Mouse (Mus musculus) hindbrain, embryonic 15.5 days (tissue): ENCODE measurements around the gene Ralbp1. TPM values are rescaled to one million over a fixed set of nuclear protein-coding genes. Genes with fewer than 3 reads are reported as not detected.

Experiments
- ATAC-seq: fragments of 200-750 bp; cut with Nextera tagmentation; 2 replicates; pipeline ENCODE4 v1.8.0; 2017; ENCODE audit warnings: low read depth, moderate number of reproducible peaks, moderate TSS enrichment; ENCODE audit not compliant: low FRiP score
- H3K27ac ChIP-seq: fragments of 300-500 bp; sonication (generic); replicated peaks from 2 replicates; pipeline ENCODE4 v1.5.1; 2015; ENCODE audit warnings: mild to moderate bottlenecking, inconsistent platforms
- H3K27me3 ChIP-seq: fragments of 300-500 bp; sonication (generic); 2 replicates; pipeline ENCODE4 v1.6.1; 2015; ENCODE audit warnings: control low read depth, inconsistent platforms
- H3K36me3 ChIP-seq: fragments of 300-500 bp; sonication (generic); 2 replicates; pipeline ENCODE4 v1.6.1; 2015; ENCODE audit warnings: control low read depth, inconsistent platforms
- H3K4me1 ChIP-seq: fragments of 300-500 bp; sonication (generic); replicated peaks from 2 replicates; pipeline ENCODE4 v1.6.1; 2015; ENCODE audit warnings: control low read depth, inconsistent platforms
- H3K4me2 ChIP-seq: fragments of 300-500 bp; sonication (generic); 2 replicates; pipeline ENCODE4 v1.6.1; 2015; ENCODE audit warnings: moderate library complexity, mild to moderate bottlenecking, inconsistent platforms
- H3K4me3 ChIP-seq: fragments of 300-500 bp; sonication (generic); 2 replicates; pipeline ENCODE4 v1.5.1; 2015; ENCODE audit warnings: mild to moderate bottlenecking, inconsistent platforms
- H3K9ac ChIP-seq: fragments of 300-500 bp; sonication (generic); 2 replicates; pipeline ENCODE4 v1.6.1; 2015; ENCODE audit warnings: inconsistent platforms
- H3K9me3 ChIP-seq: fragments of 300-500 bp; sonication (generic); 2 replicates; pipeline ENCODE4 v1.6.1; 2016; ENCODE audit warnings: control low read depth, inconsistent platforms
- WGBS: fragments of 180-500 bp; shearing (Covaris S2); methylation state at CpG from one replicate; pipeline ENCODE4 v1.1.7; 2015; 5-methylcytosine and 5-hydroxymethylcytosine counted together
- polyA plus RNA-seq: library from polyadenylated mRNA; unstranded; fragments of >200 nt; fragmentation: Nextera tagmentation; extraction: Ambion mirVana; gene quantifications from 2 replicates; pipeline ENCODE4 v1.2.1, GENCODE M21; 2015

The Ralbp1 gene
- polyA plus RNA-seq, 1 experiment from 2014 or later, result 58.0 TPM

GRCm38 (mm10) chr17:65886571-65886970 lies 973 bp upstream of the Ralbp1 start:
- 83% methylated on average over 9 of the region's 9 CpGs for WGBS

DNA sequence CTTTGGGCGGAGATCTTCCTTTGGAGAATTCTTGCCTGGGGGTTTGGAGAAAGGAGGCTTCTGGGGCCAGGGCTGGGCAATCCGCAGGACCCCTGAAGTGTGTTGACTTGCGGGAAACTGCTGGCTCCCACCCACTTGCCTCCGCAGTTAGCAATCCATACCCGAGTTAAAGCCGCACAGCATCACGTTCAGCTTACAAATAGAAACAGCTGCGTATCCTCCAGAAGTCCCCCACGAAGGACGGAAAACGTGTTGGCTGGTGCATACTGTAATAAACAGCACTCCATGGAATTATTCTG lies 251 bp downstream of the Ralbp1 start:
- Histone ChIP-seq H3K4me1 (peaks cover 39% of the 10 kb centered on the region), H3K4me3 (peak overlapping the region; percentile 82), H3K9me3 (no peaks in the 10 kb centered on the region), H3K36me3 (no peaks in the 10 kb centered on the region), H3K9ac (peak overlapping the region; percentile 72), H3K27me3 (no peaks in the 10 kb centered on the region), H3K4me2 (peak overlapping the region; percentile 97), H3K27ac (peak overlapping the region; percentile 97)
- no peak for ATAC-seq
- under 1% methylated on average over 11 of the region's 11 CpGs for WGBS

More at GRCm38 (mm10) chr17:65886571-65886970, 973 bp upstream of the Ralbp1 start:
- Histone ChIP-seq H3K9me3 (no peaks in the 10 kb centered on the region), H3K27ac (peak overlapping the region; percentile 97), H3K4me1 (peaks cover 39% of the 10 kb centered on the region), H3K9ac (no peak overlapping the region), H3K27me3 (no peaks in the 10 kb centered on the region), H3K36me3 (no peaks in the 10 kb centered on the region), H3K4me3 (peak overlapping the region; percentile 82), H3K4me2 (peak overlapping the region; percentile 97)
- ATAC-seq, result no peak

DNA sequence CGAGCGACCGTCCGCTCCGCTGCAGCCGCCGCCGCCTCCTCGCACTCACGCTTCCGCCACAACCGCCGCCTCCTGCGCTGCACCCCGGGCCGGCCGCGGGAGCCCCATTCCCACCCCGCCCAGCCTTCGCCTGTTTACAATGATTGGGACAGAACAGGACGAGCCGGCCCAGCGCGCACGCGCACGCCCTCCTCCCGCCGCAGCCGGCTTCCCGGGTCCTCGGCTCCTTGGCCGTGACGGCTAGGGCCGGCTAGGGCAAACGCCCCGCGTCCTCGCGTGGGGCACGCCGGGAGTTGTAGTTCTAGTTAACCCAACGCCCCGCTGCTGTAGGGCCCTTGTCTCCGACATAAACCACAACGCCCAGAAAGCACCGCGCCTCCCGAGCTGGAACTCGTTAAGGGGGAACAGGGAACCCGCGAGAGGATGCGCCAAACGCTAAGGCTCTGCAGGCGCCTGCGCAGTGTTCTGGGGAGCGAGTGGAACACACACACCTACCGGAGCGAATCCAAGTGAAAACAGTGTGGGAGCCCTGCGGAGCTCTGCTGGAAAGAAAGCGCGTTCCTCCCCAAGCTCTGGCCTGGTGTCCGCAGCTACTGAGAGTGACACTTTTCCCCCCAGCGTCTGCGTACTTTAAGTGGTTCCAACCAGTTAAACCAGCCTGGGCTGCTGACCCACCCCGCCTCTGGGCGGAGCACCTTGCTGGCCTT lies 754 bp downstream of the Ralbp1 start:
- Histone ChIP-seq H3K4me2 (peak overlapping the region; percentile 97), H3K27me3 (no peaks in the 10 kb centered on the region), H3K36me3 (no peaks in the 10 kb centered on the region), H3K9ac (peak overlapping the region; percentile 77), H3K27ac (peak overlapping the region; percentile 97), H3K4me1 (peaks cover 39% of the 10 kb centered on the region), H3K9me3 (no peaks in the 10 kb centered on the region), H3K4me3 (peak overlapping the region; percentile 82)
- under 1% methylated on average over 52 of the region's 67 CpGs for WGBS
- ATAC-seq, result peak; percentile 99

DNA sequence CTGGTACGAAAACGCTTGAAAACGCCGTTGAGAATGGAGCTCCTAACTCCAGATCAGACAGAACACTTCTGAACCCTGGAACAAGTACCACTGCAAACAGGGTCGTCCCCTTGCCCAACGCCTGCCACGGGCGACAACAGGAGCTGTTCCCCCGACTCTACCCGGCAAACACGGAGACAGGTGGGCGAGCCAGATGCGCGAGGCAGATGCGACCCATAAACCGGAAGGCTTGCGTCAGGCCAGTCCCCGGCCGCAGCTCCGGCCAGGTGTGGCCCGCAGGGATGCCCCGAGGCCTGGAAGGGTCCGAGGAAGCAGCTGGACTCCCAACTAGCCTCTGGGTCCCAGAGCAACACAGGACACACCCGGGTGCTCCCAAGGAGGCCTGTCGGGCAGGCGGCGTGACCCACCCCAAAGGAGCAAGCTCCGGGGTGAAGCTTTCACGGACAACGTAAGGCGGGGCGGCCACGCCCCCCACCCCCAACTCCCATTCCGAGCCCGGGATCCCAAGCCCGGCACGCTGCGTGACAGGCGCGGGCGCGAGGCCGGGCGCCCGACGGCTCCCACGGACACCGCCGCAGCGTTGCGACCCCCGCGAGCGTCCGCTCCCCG lies 1.4 kb downstream of the Ralbp1 start:
- no peak; the same call in 1 of the 2 replicates for ATAC-seq
- peak overlapping the region; percentile 79 for H3K4me2 ChIP-seq
- peak overlapping the region; percentile 97 for H3K27ac ChIP-seq
- no peaks in the 10 kb centered on the region for H3K27me3 ChIP-seq
- peak overlapping the region; percentile 82 for H3K4me3 ChIP-seq
- H3K9me3 ChIP-seq, result no peaks in the 10 kb centered on the region
- H3K9ac ChIP-seq, result peak overlapping the region; percentile 77
- WGBS, result under 1% methylated on average over 44 of the region's 56 CpGs
- no peaks in the 10 kb centered on the region for H3K36me3 ChIP-seq
- peaks cover 39% of the 10 kb centered on the region for H3K4me1 ChIP-seq

GRCm38 (mm10) chr17:65877026-65877425 lies 8.6 kb downstream of the Ralbp1 start:
- no peaks in the 10 kb centered on the region for H3K9me3 ChIP-seq

DNA sequence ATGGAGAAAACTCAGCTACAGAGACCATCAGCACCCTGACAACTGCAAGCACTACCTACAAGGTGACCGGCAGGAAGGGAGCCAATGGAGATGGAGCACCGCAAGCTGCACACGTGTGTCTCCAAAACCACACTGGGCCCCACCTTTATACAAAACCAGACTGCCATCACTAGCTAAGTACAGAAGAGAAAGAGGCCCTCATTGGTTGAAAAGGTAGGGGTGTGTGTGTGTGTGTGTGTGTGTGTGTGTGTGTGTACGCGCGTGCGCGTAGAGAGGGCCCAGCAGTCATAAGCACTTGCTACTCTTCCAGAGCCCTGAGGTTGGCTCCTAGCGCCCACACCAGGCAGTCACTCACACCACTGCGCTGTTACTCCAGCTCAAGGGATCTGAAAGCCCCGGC lies 11.8 kb downstream of the Ralbp1 start:
- no peaks in the 10 kb centered on the region for H3K27me3 ChIP-seq
- H3K9me3 ChIP-seq, result no peaks in the 10 kb centered on the region
- H3K4me2 ChIP-seq, result no peak overlapping the region
- H3K9ac ChIP-seq, result no peak overlapping the region
- 93% methylated on average over 11 of the region's 11 CpGs for WGBS
- no peaks in the 10 kb centered on the region for H3K36me3 ChIP-seq
- H3K27ac ChIP-seq, result no peak overlapping the region
- no peak overlapping the region for H3K4me3 ChIP-seq
- no peak for ATAC-seq
- H3K4me1 ChIP-seq, result peaks cover 17% of the 10 kb centered on the region

More at GRCm38 (mm10) chr17:65877026-65877425, 8.6 kb downstream of the Ralbp1 start:
- Histone ChIP-seq H3K4me2 (no peak overlapping the region), H3K36me3 (no peaks in the 10 kb centered on the region), H3K9ac (no peak overlapping the region), H3K27me3 (no peaks in the 10 kb centered on the region), H3K4me3 (no peak overlapping the region), H3K4me1 (peaks cover 14% of the 10 kb centered on the region), H3K27ac (no peak overlapping the region)
- ATAC-seq, result no peak
- whole genome bisulfite sequencing, result 77% methylated on average over 6 of the region's 6 CpGs

DNA sequence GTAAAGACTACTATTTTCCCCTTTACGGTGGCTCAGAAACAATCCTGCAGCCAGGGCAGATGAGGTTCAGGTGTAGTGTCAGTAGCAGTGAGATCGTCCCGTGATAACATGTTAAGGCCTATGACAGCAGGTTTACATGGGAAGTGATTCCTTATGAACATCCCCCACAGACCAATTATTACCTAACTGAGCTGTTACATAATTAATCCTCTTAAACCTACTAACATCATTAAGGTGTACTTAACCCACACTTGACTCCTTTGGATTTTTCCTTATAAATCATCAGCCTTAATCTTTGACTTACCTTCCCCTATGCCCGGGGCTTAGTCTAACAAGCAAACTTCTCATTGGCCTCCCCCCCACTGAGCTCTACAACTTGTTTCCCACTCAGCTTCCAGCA lies 12.4 kb downstream of the Ralbp1 start:
- Histone ChIP-seq H3K4me2 (no peak overlapping the region), H3K4me3 (no peak overlapping the region), H3K9me3 (no peaks in the 10 kb centered on the region), H3K4me1 (peaks cover 17% of the 10 kb centered on the region), H3K27ac (no peak overlapping the region), H3K9ac (no peak overlapping the region), H3K27me3 (no peaks in the 10 kb centered on the region), H3K36me3 (no peaks in the 10 kb centered on the region)
- no peak for ATAC-seq
- WGBS, result 82% methylated on average over 4 of the region's 4 CpGs

DNA sequence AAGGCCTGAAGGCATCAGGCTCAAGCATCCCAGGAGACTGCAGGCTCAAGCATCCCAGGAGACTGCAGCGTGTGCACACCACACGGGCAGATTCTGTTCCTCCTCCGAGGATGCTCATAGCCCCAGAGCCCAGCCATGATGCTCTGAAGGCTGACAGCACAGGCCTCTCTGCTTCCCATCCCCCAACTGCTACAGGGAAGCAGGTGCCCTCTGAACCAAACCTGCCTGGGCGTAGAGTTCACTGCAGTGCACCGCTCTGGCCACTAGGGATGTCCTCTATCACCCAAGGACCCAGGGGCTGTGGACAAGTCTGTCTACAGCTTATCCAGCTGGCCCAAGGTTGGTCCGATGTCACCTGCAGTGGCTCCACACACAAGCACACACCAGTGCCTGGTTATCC lies 12.9 kb downstream of the Ralbp1 start:
- no peak overlapping the region; the same call in 1 of the 2 replicates for H3K9ac ChIP-seq
- 37% methylated on average over 6 of the region's 6 CpGs for WGBS

DNA sequence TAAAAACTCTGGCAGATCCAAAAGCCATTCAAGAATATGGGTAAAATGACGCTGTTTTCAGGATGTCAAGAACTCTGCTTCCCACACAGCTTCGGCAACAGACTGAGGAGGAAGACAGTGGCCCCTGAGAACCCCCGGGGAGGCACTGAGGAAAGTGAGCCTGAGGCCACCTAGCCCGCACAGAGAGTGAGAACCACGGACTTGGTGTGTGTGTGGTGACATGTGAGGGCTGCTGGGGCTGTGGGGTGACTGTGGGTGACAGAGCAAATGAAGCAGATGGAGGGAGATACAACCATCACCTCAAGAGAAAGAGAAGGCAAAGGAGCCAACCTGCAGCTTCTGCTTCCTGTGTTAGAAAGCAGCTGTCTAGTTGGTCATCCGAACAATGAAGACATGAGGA lies 13.5 kb downstream of the Ralbp1 start:
- H3K27ac ChIP-seq, result no peak overlapping the region
- no peaks in the 10 kb centered on the region for H3K27me3 ChIP-seq
- no peak for ATAC-seq
- no peak overlapping the region for H3K4me2 ChIP-seq
- H3K4me3 ChIP-seq, result no peak overlapping the region
- peaks cover 17% of the 10 kb centered on the region for H3K4me1 ChIP-seq
- H3K9me3 ChIP-seq, result no peaks in the 10 kb centered on the region
- no peak overlapping the region for H3K9ac ChIP-seq
- WGBS, result 74% methylated on average over 6 of the region's 6 CpGs
- H3K36me3 ChIP-seq, result peaks cover 1% of the 10 kb centered on the region; the same call in 1 of the 2 replicates

More for the DNA sequence above, 12.9 kb downstream of the Ralbp1 start:
- H3K9me3 ChIP-seq, result no peaks in the 10 kb centered on the region
- peaks cover 17% of the 10 kb centered on the region for H3K4me1 ChIP-seq
- no peak overlapping the region for H3K4me2 ChIP-seq
- H3K27ac ChIP-seq, result no peak overlapping the region
- H3K36me3 ChIP-seq, result no peaks in the 10 kb centered on the region
- H3K4me3 ChIP-seq, result no peak overlapping the region
- H3K27me3 ChIP-seq, result no peaks in the 10 kb centered on the region
- ATAC-seq, result no peak

DNA sequence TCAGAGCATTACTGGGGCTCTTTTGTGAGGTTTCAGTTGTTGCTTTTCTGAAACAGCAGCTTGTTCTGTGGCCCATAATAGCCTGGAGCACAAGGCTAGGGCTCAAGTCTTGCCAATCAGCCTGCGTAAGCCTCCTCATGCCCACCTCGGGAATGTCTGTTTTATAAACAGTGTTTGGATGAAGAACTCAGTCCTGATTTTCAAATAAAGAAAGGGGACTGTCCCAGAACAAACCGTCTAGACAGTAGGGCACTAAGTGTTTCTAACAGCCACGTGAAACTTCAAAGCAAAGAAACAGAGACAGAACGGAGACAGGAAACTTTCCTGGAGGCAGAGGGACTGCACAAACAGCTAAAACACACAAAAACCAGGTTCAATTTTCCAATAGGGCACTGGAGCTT lies 14.0 kb downstream of the Ralbp1 start:
- H3K4me2 ChIP-seq, result no peak overlapping the region
- H3K27ac ChIP-seq, result no peak overlapping the region; the same call in 1 of the 2 replicates
- H3K36me3 ChIP-seq, result peaks cover 5% of the 10 kb centered on the region; the same call in 1 of the 2 replicates
- no peaks in the 10 kb centered on the region for H3K27me3 ChIP-seq
- no peak for ATAC-seq
- H3K4me3 ChIP-seq, result no peak overlapping the region
- WGBS, result 52% methylated on average over 5 of the region's 5 CpGs
- peaks cover 17% of the 10 kb centered on the region for H3K4me1 ChIP-seq
- H3K9me3 ChIP-seq, result no peaks in the 10 kb centered on the region
- H3K9ac ChIP-seq, result no peak overlapping the region

DNA sequence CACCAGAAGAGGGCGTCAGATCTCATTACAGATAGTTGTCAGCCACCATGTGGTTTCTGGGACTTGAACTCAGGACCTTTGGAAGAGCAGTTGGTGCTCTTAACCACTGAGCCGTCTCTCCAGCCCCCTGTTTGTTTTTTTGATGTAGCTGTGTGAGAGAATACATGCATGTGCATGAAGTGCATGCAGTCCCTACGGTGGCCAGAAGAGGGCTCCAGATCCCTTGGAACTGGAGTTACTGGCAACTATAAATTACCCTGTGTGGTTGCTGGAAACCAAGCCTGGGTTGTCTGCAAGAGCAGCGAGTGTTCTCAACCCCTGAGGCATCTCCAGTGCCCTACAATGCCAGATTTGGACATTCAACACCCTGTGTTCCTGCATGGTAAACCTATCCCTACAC lies 15.5 kb downstream of the Ralbp1 start:
- Histone ChIP-seq H3K27me3 (no peaks in the 10 kb centered on the region), H3K27ac (no peak overlapping the region), H3K36me3 (peaks cover 8% of the 10 kb centered on the region; the same call in 1 of the 2 replicates), H3K4me3 (no peak overlapping the region), H3K9ac (no peak overlapping the region), H3K4me2 (no peak overlapping the region), H3K4me1 (peaks cover 17% of the 10 kb centered on the region), H3K9me3 (no peaks in the 10 kb centered on the region)
- 36% methylated on average over 4 of the region's 4 CpGs for WGBS
- ATAC-seq, result no peak

- Histone ChIP-seq H3K4me1 (peaks cover 17% of the 10 kb centered on the region), H3K9ac (no peak overlapping the region), H3K4me2 (no peak overlapping the region), H3K4me3 (no peak overlapping the region), H3K27me3 (no peaks in the 10 kb centered on the region), H3K27ac (no peak overlapping the region), H3K9me3 (no peaks in the 10 kb centered on the region), H3K36me3 (peaks cover 8% of the 10 kb centered on the region; the same call in 1 of the 2 replicates)
- ATAC-seq, result no peak
- 88% methylated on average over 10 of the region's 10 CpGs for WGBS
Observed at GRCm38 (mm10) chr17:65869720-65870119, 15.9 kb downstream of the Ralbp1 start.
